Mouse (Mus musculus) monocyte, adult 5-6 weeks (primary cell): Measurements from ENCODE around the gene Tmem72. TPM values are rescaled to one million over a fixed set of nuclear protein-coding genes. Genes with fewer than 3 reads are reported as not detected.

Experiments used
- ATAC-seq: fragments of 153-309, 156-312 bp; replicated peaks from 2 replicates; pipeline ENCODE4 v1.8.0; 2017; ENCODE audit warnings: mild to moderate bottlenecking; ENCODE audit not compliant: low TSS enrichment, insufficient number of reproducible peaks, severe bottlenecking, poor library complexity, low FRiP score
- total RNA-seq: library from RNA; stranded (forward); fragments of 200-1000, 200-491, 200-594 nt; gene quantifications from 3 replicates; pipeline ENCODE4 v1.2.3, GENCODE M21; 2017

The Tmem72 gene
- total RNA-seq, 1 experiment from 2014 or later = 0.29 TPM

DNA sequence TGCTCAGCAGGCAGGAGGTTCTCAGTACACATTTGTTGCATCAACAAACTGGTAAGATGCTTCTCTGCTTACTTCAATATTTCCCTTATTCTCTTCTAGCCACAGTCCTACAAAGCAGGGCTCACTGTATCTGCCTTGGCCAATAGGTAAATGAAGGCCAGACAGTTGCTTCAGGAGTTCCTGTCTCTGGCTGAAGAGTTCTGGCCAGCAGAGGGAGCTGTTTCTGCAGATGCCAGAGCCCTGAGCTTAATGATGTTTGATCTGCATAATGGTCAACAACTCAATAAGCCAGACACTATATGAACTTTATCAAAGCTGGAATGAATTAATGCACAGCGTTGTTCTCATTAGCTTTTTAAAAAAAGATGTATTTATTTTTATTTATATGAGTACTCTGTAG is 84.6 kb downstream of the Tmem72 start:
- ATAC-seq = peak; percentile 53; the same call in 1 of the 2 replicates

GRCm38 (mm10) chr6:116629766-116630165 is 86.9 kb downstream of the Tmem72 start:
- no peak for ATAC-seq

Other genes starting within 250 kb of the Tmem72 start
- gene Olfr211, start 227.8 kb downstream of the Tmem72 start, total RNA-seq = not detected in 3 replicates
- gene Olfr212, start 210.4 kb downstream of the Tmem72 start, total RNA-seq = not detected in 3 replicates
- gene Olfr213, start 178.5 kb downstream of the Tmem72 start, total RNA-seq = not detected in 3 replicates
- gene Gm5580, start 165.8 kb downstream of the Tmem72 start, total RNA-seq = not detected in 3 replicates
- not detected in 3 replicates for gene Olfr214, start 162.7 kb downstream of the Tmem72 start, total RNA-seq
- not detected in 3 replicates for gene Olfr215, start 132.7 kb downstream of the Tmem72 start, total RNA-seq
- 10.3 to 14.1 TPM (median 11.5 TPM) in 3 replicates for gene Zfp422, start 87.9 kb downstream of the Tmem72 start, total RNA-seq
- 0.38 TPM in 1 of 3 replicates, not detected in the others for gene Depp1, start 66.3 kb downstream of the Tmem72 start, total RNA-seq
- 124 to 138 TPM (median 133 TPM) in 3 replicates for gene Rassf4, start 43.0 kb downstream of the Tmem72 start, total RNA-seq